Comparison of ENCODE assay signal across 16 mouse cellular contexts in the genomic region with DNA sequence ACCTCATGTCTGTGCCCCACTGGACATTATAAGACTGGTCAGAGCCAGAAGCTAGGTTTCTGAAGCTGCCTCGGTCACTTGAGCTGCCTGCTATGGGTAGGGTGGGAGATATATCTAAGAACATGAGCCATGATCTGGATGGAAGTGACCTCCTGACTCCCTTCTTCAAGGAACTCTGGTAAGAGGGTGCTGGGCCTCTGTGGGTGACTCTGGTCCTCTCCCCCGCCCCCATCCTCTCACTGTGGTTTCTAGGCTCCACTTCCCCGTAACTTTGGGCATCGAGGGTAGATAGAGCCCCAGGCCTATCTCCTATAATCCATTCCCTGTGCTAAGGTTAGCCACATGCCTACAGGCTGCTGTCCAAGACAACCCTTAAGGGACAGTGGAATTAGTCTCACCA. TPM values are rescaled to one million over a fixed set of nuclear protein-coding genes. Genes with fewer than 3 reads are reported as not detected.
DNase-seq lines count a peak whose midpoint lies in the region; ATAC-seq and TF ChIP-seq lines count a peak whose summit lies in the region.
"Had no signal": no experiment of that assay in that cellular context is flagged by ENCODE, and none has a peak within 500 bp of the region (broad histone marks: within the 10 kb centered on the region; RNA-seq: fewer than 3 reads in every experiment).

No protein-coding gene starts in this region.

- TF ChIP-seq CTCF in CH12.LX (conservative IDR thresholded peaks at IDR 0.05 in 1 of 2, IDR thresholded peaks at IDR 0.05 in 1 of 2; ENCODE audit: low read depth in 2 of 2, low read length in 2 of 2): no peak

- peak overlapping the region; percentile 23 for H3K4me2 ChIP-seq in CH12.LX (ENCODE audit: insufficient read depth, low read depth, poor library complexity, severe bottlenecking)
- H3K4me2 ChIP-seq: embryonic facial prominence, embryonic 12.5 days; heart, embryonic 12.5 days; hindbrain, embryonic 13.5 days; limb, embryonic 13.5 days; midbrain, embryonic 15.5 days had no signal

- no peak for TF ChIP-seq POLR2A in CH12.LX (IDR thresholded peaks at IDR 0.05; ENCODE audit: low read depth, low read length)

- in situ Hi-C loops in CH12.LX (cut with MboI; ENCODE audit: low pct_ligation_motif_present, low pct_unique_long_range_greater_than_20kb, low sequenced_read_pairs): no loop called here

- dilution Hi-C loops in CH12.LX (cut with MboI; ENCODE audit: extremely low pct_ligation_motif_present, extremely low pct_unique_long_range_greater_than_20kb, low sequenced_read_pairs): no loop called here

- peak overlapping the region; percentile 75 for H3K9ac ChIP-seq in CH12.LX (ENCODE audit: insufficient read depth, low read depth)
- H3K9ac ChIP-seq: embryonic facial prominence, embryonic 12.5 days; heart, embryonic 12.5 days; hindbrain, embryonic 13.5 days; limb, embryonic 13.5 days; midbrain, embryonic 15.5 days had no signal

- H3K4me3 ChIP-seq in CH12.LX (replicated peaks in 1 of 3; ENCODE audit: low read depth in 2 of 3, low read length in 2 of 3, poor library complexity in 1 of 3): peak overlapping the region; percentile 65 to 83 (median 66)
- H3K4me3 ChIP-seq: embryonic facial prominence, embryonic 12.5 days; heart, embryonic 12.5 days; hindbrain, embryonic 13.5 days; limb, embryonic 13.5 days; midbrain, embryonic 15.5 days had no signal

- TF ChIP-seq RAD21 in CH12.LX (IDR thresholded peaks at IDR 0.05; ENCODE audit: low read depth, low read length): no peak

- no peaks in the 10 kb centered on the region for H3K27me3 ChIP-seq in CH12.LX (replicated peaks)
- H3K27me3 ChIP-seq: embryonic facial prominence, embryonic 12.5 days; heart, embryonic 12.5 days; limb, embryonic 13.5 days; midbrain, embryonic 15.5 days had no signal

- DNase-seq in heart, adult 11 months: peak; percentile 79
- DNase-seq in heart, adult 18-20 months: no peak
- DNase-seq in lung, postnatal 36 days: peak; percentile 32
- no peak for DNase-seq in lung, postnatal 25 days (ENCODE audit: low spot score)
- DNase-seq in CH12.LX (ENCODE audit: extremely low read depth): no peak
- DNase-seq in cerebellum, adult 9-10 months: no peak
- no peak for DNase-seq in yolk sac, embryonic 10.5 days (ENCODE audit: low spot score)
- DNase-seq: adrenal gland, adult 8-10 months; kidney, adult 11 months; kidney, postnatal 4 days had no signal

- H3K9me3 ChIP-seq in CH12.LX (replicated peaks; ENCODE audit: low read length): peaks cover 14% of the 10 kb centered on the region
- H3K9me3 ChIP-seq: embryonic facial prominence, embryonic 12.5 days; hindbrain, embryonic 13.5 days; midbrain, embryonic 15.5 days had no signal

- peaks cover 25 to 34% of the 10 kb centered on the region in 2 experiments for H3K36me3 ChIP-seq in CH12.LX (replicated peaks in 1 of 2; ENCODE audit: control insufficient read depth in 1 of 2, insufficient read depth in 1 of 2, low read length in 1 of 2)
- H3K36me3 ChIP-seq: embryonic facial prominence, embryonic 12.5 days; heart, embryonic 12.5 days; hindbrain, embryonic 13.5 days; limb, embryonic 13.5 days; midbrain, embryonic 15.5 days had no signal

- peak; percentile 36 for ATAC-seq in megakaryocyte, adult 5-6 weeks (ENCODE audit: poor library complexity, severe bottlenecking)
- ATAC-seq: midbrain, embryonic 15.5 days had no signal

- H3K79me2 ChIP-seq in CH12.LX (replicated peaks; ENCODE audit: control insufficient read depth, extremely low read depth, insufficient read depth, poor library complexity, severe bottlenecking): no peaks in the 10 kb centered on the region

- H3K4me1 ChIP-seq in CH12.LX (ENCODE audit: control insufficient read depth in 1 of 2, insufficient read depth in 2 of 2): peaks cover 12 to 30% of the 10 kb centered on the region in 2 experiments
- H3K4me1 ChIP-seq: embryonic facial prominence, embryonic 12.5 days; heart, embryonic 12.5 days; hindbrain, embryonic 13.5 days; limb, embryonic 13.5 days; midbrain, embryonic 15.5 days had no signal

- H3K27ac ChIP-seq in CH12.LX (ENCODE audit: insufficient read depth, low read depth): peak overlapping the region; percentile 92
- H3K27ac ChIP-seq: embryonic facial prominence, embryonic 12.5 days; hindbrain, embryonic 13.5 days; limb, embryonic 13.5 days; midbrain, embryonic 15.5 days had no signal

- TF ChIP-seq EP300 in CH12.LX (IDR thresholded peaks at IDR 0.05; ENCODE audit: low read length): no peak; the same call in 1 of the 2 replicates

TF ChIP-seq in CH12.LX, 34 proteins besides CTCF, POLR2A, EP300 and RAD21:
- TF ChIP-seq TCF12 (IDR thresholded peaks at IDR 0.05; ENCODE audit: low read depth, low read length) (no peak), ETS1 (conservative IDR thresholded peaks at IDR 0.05; ENCODE audit: low read depth, low read length) (no peak), POLR2AphosphoS2 (IDR thresholded peaks at IDR 0.05; ENCODE audit: low read depth, low read length) (no peak), ZMIZ1 (IDR thresholded peaks at IDR 0.05; ENCODE audit: low read depth, low read length) (no peak), JUND (conservative IDR thresholded peaks at IDR 0.05; ENCODE audit: low read depth, low read length) (no peak), ZC3H11A (IDR thresholded peaks at IDR 0.05; ENCODE audit: low read depth, low read length) (no peak), ELF1 (IDR thresholded peaks at IDR 0.05; ENCODE audit: low read depth, low read length) (no peak), MYC (IDR thresholded peaks at IDR 0.05; ENCODE audit: low read depth, low read length) (no peak), HCFC1 (IDR thresholded peaks at IDR 0.05; ENCODE audit: low read depth, low read length) (no peak), MEF2A (IDR thresholded peaks at IDR 0.05; ENCODE audit: borderline replicate concordance, low read depth, low read length) (no peak), SMC3 (IDR thresholded peaks at IDR 0.05; ENCODE audit: low read depth, low read length) (no peak), USF2 (conservative IDR thresholded peaks at IDR 0.05; ENCODE audit: low read depth, low read length) (no peak), ZNF384 (IDR thresholded peaks at IDR 0.05; ENCODE audit: low read depth, low read length) (no peak), PAX5 (IDR thresholded peaks at IDR 0.05; ENCODE audit: low read length) (no peak)
TF ChIP-seq in CH12.LX: peak in this region for 0.

RNA-seq across cellular contexts. Expression of gene Pld4, which starts 1.0 kb away (rescaled TPM):
- 1 to 10 TPM; 6.0 to 7.8 TPM for total RNA-seq in heart, adult 18-20 months (2021)
- 149 and 155 TPM in 2 replicates for total RNA-seq in CH12.LX (2012; rRNA removed)
- 112 and 117 TPM in 2 replicates for total RNA-seq in CH12.LX (2014; rRNA removed)
- 196 and 226 TPM in 2 replicates for polyA plus RNA-seq in CH12.LX (2012; ENCODE audit: insufficient read length, low read depth)
- 532 and 545 TPM in 2 replicates for total RNA-seq in megakaryocyte, adult 5-6 weeks (2015)
- total RNA-seq in megakaryocyte, adult 5-6 weeks (2017): 316 and 364 TPM in 2 replicates

RNA-seq across cellular contexts. Expression of gene Ahnak2, which starts 41.0 kb away (rescaled TPM):
- 10 to 100 TPM; 15.3 to 16.6 TPM for total RNA-seq in heart, adult 18-20 months (2021)
- total RNA-seq in CH12.LX (2012; rRNA removed): 16.2 and 27.7 TPM in 2 replicates
- total RNA-seq in CH12.LX (2014; rRNA removed): 2.0 and 3.1 TPM in 2 replicates
- polyA plus RNA-seq in CH12.LX (2012; ENCODE audit: insufficient read length, low read depth): 14.4 and 14.6 TPM in 2 replicates
- not detected in 2 replicates for total RNA-seq in megakaryocyte, adult 5-6 weeks (2015)
- total RNA-seq in megakaryocyte, adult 5-6 weeks (2017): 0.04 and 0.15 TPM in 2 replicates

RNA-seq across cellular contexts. Expression of gene Cep170b, which starts 41.2 kb away (rescaled TPM):
- total RNA-seq in heart, adult 18-20 months (2021): 10 to 100 TPM; 10.1 to 11.1 TPM
- total RNA-seq in CH12.LX (2012; rRNA removed) (30.6 and 39.1 TPM in 2 replicates), CH12.LX (2014; rRNA removed) (44.4 and 48.1 TPM in 2 replicates)
- 44.4 and 63.1 TPM in 2 replicates for polyA plus RNA-seq in CH12.LX (2012; ENCODE audit: insufficient read length, low read depth)
- 0.41 and 1.2 TPM in 2 replicates for total RNA-seq in megakaryocyte, adult 5-6 weeks (2015)
- total RNA-seq in megakaryocyte, adult 5-6 weeks (2017): 0.20 and 0.22 TPM in 2 replicates

RNA-seq across cellular contexts. Expression of gene Clba1, which starts 47.3 kb away (rescaled TPM):
- 1 to 10 TPM; 2.0 to 2.2 TPM for total RNA-seq in heart, adult 18-20 months (2021)
- total RNA-seq in CH12.LX (2012; rRNA removed) (3.1 and 3.5 TPM in 2 replicates), CH12.LX (2014; rRNA removed) (2.5 TPM in 2 replicates)
- polyA plus RNA-seq in CH12.LX (2012; ENCODE audit: insufficient read length, low read depth): 3.0 and 3.5 TPM in 2 replicates
- 0.16 and 0.32 TPM in 2 replicates for total RNA-seq in megakaryocyte, adult 5-6 weeks (2015)
- total RNA-seq in megakaryocyte, adult 5-6 weeks (2017): 0.40 and 0.69 TPM in 2 replicates

Comparison
In these comparisons a context has a peak if more than half of its experiments do, and no peak if none do; other contexts are left out.
1. DNase-seq: peak in heart, adult 11 months (single experiment) and lung, postnatal 36 days (single experiment); none in heart, adult 18-20 months (0 of 2), lung, postnatal 25 days (single experiment), CH12.LX (single experiment), cerebellum, adult 9-10 months (single experiment) and yolk sac, embryonic 10.5 days (single experiment).
2. RNA of gene Pld4, which starts 1.0 kb away (total RNA-seq): 316 to 545 TPM in megakaryocyte, adult 5-6 weeks and 112 to 155 TPM in CH12.LX; 6.0 to 7.8 TPM in heart, adult 18-20 months; every median in the first group is over 10 times any median in the second.
3. RNA of gene Cep170b, which starts 41.2 kb away (total RNA-seq): 30.6 to 48.1 TPM in CH12.LX and 10.1 to 11.1 TPM in heart, adult 18-20 months; 0.20 to 1.2 TPM in megakaryocyte, adult 5-6 weeks; every median in the first group is over 4 times any median in the second.